Mouse (Mus musculus): ENCODE data around the gene Lrrc71. TPM values are rescaled to one million over a fixed set of nuclear protein-coding genes. Genes with fewer than 3 reads are reported as not detected.

The Lrrc71 gene
- total RNA-seq, 2 experiments from 2014 or later = 0.35 TPM; not detected in 1

DNA sequence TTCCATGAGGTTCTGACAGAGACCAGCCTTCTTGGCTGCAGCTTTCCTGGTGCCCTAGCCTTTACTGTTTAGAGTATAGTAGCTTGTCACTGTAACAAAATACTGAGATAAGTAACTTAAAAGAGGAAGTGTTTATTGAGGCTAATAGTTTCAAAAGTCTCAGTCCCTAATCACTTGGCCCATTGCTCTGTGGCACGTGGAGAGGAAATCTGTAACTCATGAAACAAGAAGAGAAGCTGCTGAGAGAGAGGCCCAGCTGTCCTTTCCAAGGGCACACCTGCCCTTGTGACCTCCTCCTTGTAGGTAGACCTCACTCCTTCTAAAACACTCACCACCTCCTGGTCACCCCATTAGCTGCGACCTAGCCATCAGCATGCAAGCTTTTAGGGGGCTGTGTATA, 29.9 kb downstream of the Lrrc71 start:
- DNase-seq = no peak

Other genes starting within 250 kb of the Lrrc71 start
- gene Etv3, start 223.2 kb downstream of the Lrrc71 start, total RNA-seq (2021) = 1 to 10 TPM; 8.3 to 8.7 TPM
- 10 to 100 TPM; 14.8 to 17.2 TPM for gene Arhgef11, start 131.1 kb downstream of the Lrrc71 start, total RNA-seq (2021)
- under 1 TPM in 1 of 2 experiments, not detected in 1; 0.11 TPM for gene Ntrk1, start 46.5 kb upstream of the Lrrc71 start, total RNA-seq (2021)
- gene Insrr, start 48.3 kb upstream of the Lrrc71 start, total RNA-seq (2021) = under 1 TPM; 0.29 to 0.31 TPM
- 10 to 100 TPM in 1 of 2 experiments, 1 to 10 TPM in 1; 6.0 to 11.0 TPM for gene Pear1, start 75.7 kb upstream of the Lrrc71 start, total RNA-seq (2021)
- gene Sh2d2a, start 98.1 kb upstream of the Lrrc71 start, total RNA-seq (2021) = under 1 TPM in 1 of 2 experiments, not detected in 1; 0.13 TPM
- gene Prcc, start 137.0 kb upstream of the Lrrc71 start, total RNA-seq (2021) = 10 to 100 TPM; 39.9 to 45.5 TPM
- gene Hdgf, start 157.7 kb upstream of the Lrrc71 start, total RNA-seq (2021) = 100 to 1,000 TPM; 167 to 171 TPM
- gene Mrpl24, start 170.9 kb upstream of the Lrrc71 start, total RNA-seq (2021) = 10 to 100 TPM; 43.9 to 44.7 TPM
- 1 to 10 TPM; 7.1 to 7.5 TPM for gene Isg20l2, start 181.7 kb upstream of the Lrrc71 start, total RNA-seq (2021)
- 1 to 10 TPM; 4.0 to 4.2 TPM for gene Rrnad1, start 182.1 kb upstream of the Lrrc71 start, total RNA-seq (2021)
- under 1 TPM in 1 of 2 experiments, not detected in 1; 0.31 TPM for gene Crabp2, start 200.0 kb upstream of the Lrrc71 start, total RNA-seq (2021)
- 10 to 100 TPM; 21.0 to 22.0 TPM for gene Nes, start 222.5 kb upstream of the Lrrc71 start, total RNA-seq (2021)

Data from gastrocnemius, postnatal 25 days (tissue).